Mouse (Mus musculus) limb, embryonic 12.5 days (tissue): ENCODE measurements around the gene Cntnap5b. TPM values are rescaled to one million over a fixed set of nuclear protein-coding genes. Genes with fewer than 3 reads are reported as not detected.
"Not testable (repeated sequence)": the region's sequence is repeated elsewhere in the genome, so short reads cannot be mapped to it uniquely, and the experiment has no call there.

Source experiments
- ATAC-seq: fragments of 200-750 bp; cut with Nextera tagmentation; 2 replicates; pipeline ENCODE4 v1.8.0; 2017; ENCODE audit warnings: low read depth, moderate TSS enrichment; ENCODE audit not compliant: insufficient number of reproducible peaks, insufficient read depth, low FRiP score, low TSS enrichment
- H3K27ac ChIP-seq: fragments of 300-500 bp; sonication (generic); 2 replicates; pipeline ENCODE4 v1.5.1; 2016; ENCODE audit warnings: mild to moderate bottlenecking, moderate library complexity
- H3K27me3 ChIP-seq: fragments of 300-500 bp; sonication (generic); 2 replicates; pipeline ENCODE4 v1.6.1; 2016; ENCODE audit warnings: mild to moderate bottlenecking, moderate library complexity
- H3K36me3 ChIP-seq: fragments of 300-500 bp; sonication (generic); 2 replicates; pipeline ENCODE4 v1.6.1; 2016; ENCODE audit warnings: mild to moderate bottlenecking, moderate library complexity
- H3K4me1 ChIP-seq: fragments of 300-500 bp; sonication (generic); replicated peaks from 2 replicates; pipeline ENCODE4 v1.6.1; 2016
- H3K4me2 ChIP-seq: fragments of 300-500 bp; sonication (generic); 2 replicates; pipeline ENCODE4 v1.6.1; 2016; ENCODE audit warnings: mild to moderate bottlenecking, moderate library complexity
- H3K4me3 ChIP-seq: fragments of 300-500 bp; sonication (generic); replicated peaks from 2 replicates; pipeline ENCODE4 v1.5.1; 2016; ENCODE audit warnings: mild to moderate bottlenecking
- H3K9ac ChIP-seq: fragments of 300-500 bp; sonication (generic); replicated peaks from 2 replicates; pipeline ENCODE4 v1.6.1; 2016; ENCODE audit warnings: mild to moderate bottlenecking, moderate library complexity
- H3K9me3 ChIP-seq: fragments of 300-500 bp; sonication (generic); 2 replicates; pipeline ENCODE4 v1.6.1; 2016; ENCODE audit warnings: mild to moderate bottlenecking, moderate library complexity
- WGBS: fragments of 180-500 bp; shearing (Covaris S2); methylation state at CpG from one replicate; pipeline ENCODE4 v1.1.7; 2016; 5-methylcytosine and 5-hydroxymethylcytosine counted together
- polyA plus RNA-seq: library from polyadenylated mRNA; unstranded; fragments of >200 nt; fragmentation: Nextera tagmentation; extraction: Ambion mirVana; gene quantifications from 2 replicates; pipeline ENCODE4 v1.2.1, GENCODE M21; 2016

Cntnap5b gene
- polyA plus RNA-seq, 1 experiment from 2014 or later, result not detected

- ATAC-seq, result no peak
- no peaks in the 10 kb centered on the region for H3K27me3 ChIP-seq
Measured at GRCm38 (mm10) chr1:99970184-99971086, 197.9 kb downstream of the Cntnap5b start.

GRCm38 (mm10) chr1:100001226-100001625 is 228.7 kb downstream of the Cntnap5b start:
- H3K9ac ChIP-seq, H3K27ac ChIP-seq, H3K9me3 ChIP-seq, H3K27me3 ChIP-seq, ATAC-seq, H3K36me3 ChIP-seq, H3K4me1 ChIP-seq, H3K4me3 ChIP-seq, H3K4me2 ChIP-seq: not testable (repeated sequence)
- WGBS, result 92% methylated on average over 4 of the region's 4 CpGs

More at GRCm38 (mm10) chr1:99970184-99971086, 197.9 kb downstream of the Cntnap5b start:
- no peak overlapping the region for H3K27ac ChIP-seq
- H3K9me3 ChIP-seq, result no peaks in the 10 kb centered on the region
- no peak overlapping the region for H3K4me3 ChIP-seq
- H3K4me1 ChIP-seq, result no peaks in the 10 kb centered on the region
- H3K36me3 ChIP-seq, result no peaks in the 10 kb centered on the region
- H3K4me2 ChIP-seq, result no peak overlapping the region
- no peak overlapping the region for H3K9ac ChIP-seq
- WGBS, result 44% methylated on average over 4 of the region's 4 CpGs

GRCm38 (mm10) chr1:100006021-100006745 is 233.6 kb downstream of the Cntnap5b start:
- H3K36me3 ChIP-seq, result no peaks in the 10 kb centered on the region
- ATAC-seq, result no peak
- H3K4me2 ChIP-seq, result no peak overlapping the region
- 83% methylated on average over 5 of the region's 5 CpGs for whole genome bisulfite sequencing
- no peak overlapping the region for H3K9ac ChIP-seq
- no peaks in the 10 kb centered on the region for H3K4me1 ChIP-seq
- no peak overlapping the region for H3K27ac ChIP-seq
- no peak overlapping the region for H3K4me3 ChIP-seq
- H3K27me3 ChIP-seq, result no peaks in the 10 kb centered on the region
- H3K9me3 ChIP-seq, result no peaks in the 10 kb centered on the region

- WGBS, result 69% methylated on average over 2 of the region's 2 CpGs
- Histone ChIP-seq H3K9ac (no peak overlapping the region), H3K36me3 (no peaks in the 10 kb centered on the region), H3K9me3 (no peaks in the 10 kb centered on the region), H3K4me2 (no peak overlapping the region), H3K27me3 (no peaks in the 10 kb centered on the region), H3K27ac (no peak overlapping the region), H3K4me3 (no peak overlapping the region), H3K4me1 (no peaks in the 10 kb centered on the region)
- ATAC-seq, result no peak
Measured at GRCm38 (mm10) chr1:100041808-100042207, 269.2 kb downstream of the Cntnap5b start.

GRCm38 (mm10) chr1:100079812-100080211 is 307.2 kb downstream of the Cntnap5b start:
- no peaks in the 10 kb centered on the region for H3K27me3 ChIP-seq
- H3K4me3 ChIP-seq, result no peak overlapping the region
- 72% methylated on average over 2 of the region's 2 CpGs for WGBS
- no peak overlapping the region for H3K27ac ChIP-seq
- no peak overlapping the region for H3K9ac ChIP-seq
- no peaks in the 10 kb centered on the region for H3K36me3 ChIP-seq
- no peaks in the 10 kb centered on the region for H3K4me1 ChIP-seq
- H3K4me2 ChIP-seq, result no peak overlapping the region
- ATAC-seq, result no peak
- no peaks in the 10 kb centered on the region for H3K9me3 ChIP-seq

GRCm38 (mm10) chr1:100100516-100100915 is 328.0 kb downstream of the Cntnap5b start:
- Histone ChIP-seq H3K9ac (no peak overlapping the region), H3K4me2 (no peak overlapping the region), H3K4me1 (no peaks in the 10 kb centered on the region), H3K27me3 (no peaks in the 10 kb centered on the region), H3K27ac (no peak overlapping the region), H3K36me3 (no peaks in the 10 kb centered on the region), H3K4me3 (no peak overlapping the region), H3K9me3 (no peaks in the 10 kb centered on the region)
- no peak for ATAC-seq

- no peak overlapping the region for H3K27ac ChIP-seq
- no peaks in the 10 kb centered on the region for H3K9me3 ChIP-seq
- no peak overlapping the region for H3K9ac ChIP-seq
- ATAC-seq, result no peak
- no peaks in the 10 kb centered on the region for H3K36me3 ChIP-seq
- 76% methylated on average over 1 of the region's 1 CpGs for WGBS
- H3K4me1 ChIP-seq, result no peaks in the 10 kb centered on the region
- H3K27me3 ChIP-seq, result no peaks in the 10 kb centered on the region
- H3K4me2 ChIP-seq, result no peak overlapping the region
- H3K4me3 ChIP-seq, result no peak overlapping the region
Measured at GRCm38 (mm10) chr1:100101017-100101416, 328.5 kb downstream of the Cntnap5b start.

GRCm38 (mm10) chr1:100104343-100104742 is 331.8 kb downstream of the Cntnap5b start:
- Histone ChIP-seq H3K27me3 (no peaks in the 10 kb centered on the region), H3K4me3 (no peak overlapping the region), H3K4me1 (no peaks in the 10 kb centered on the region), H3K9ac (no peak overlapping the region), H3K4me2 (no peak overlapping the region), H3K27ac (no peak overlapping the region), H3K36me3 (no peaks in the 10 kb centered on the region), H3K9me3 (no peaks in the 10 kb centered on the region)
- 94% methylated on average over 2 of the region's 2 CpGs for WGBS
- no peak for ATAC-seq

- no peaks in the 10 kb centered on the region for H3K4me1 ChIP-seq
- no peak overlapping the region for H3K27ac ChIP-seq
Measured at GRCm38 (mm10) chr1:100122410-100122935, 349.9 kb downstream of the Cntnap5b start.

GRCm38 (mm10) chr1:100163588-100164357 is 391.2 kb downstream of the Cntnap5b start:
- Histone ChIP-seq H3K9ac (no peak overlapping the region), H3K4me3 (no peak overlapping the region), H3K4me1 (no peaks in the 10 kb centered on the region), H3K36me3 (no peaks in the 10 kb centered on the region), H3K9me3 (no peaks in the 10 kb centered on the region), H3K4me2 (no peak overlapping the region), H3K27ac (no peak overlapping the region), H3K27me3 (no peaks in the 10 kb centered on the region)
- WGBS, result 86% methylated on average over 2 of the region's 2 CpGs
- ATAC-seq, result no peak

More at GRCm38 (mm10) chr1:100122410-100122935, 349.9 kb downstream of the Cntnap5b start:
- H3K4me3 ChIP-seq, result no peak overlapping the region
- ATAC-seq, result no peak
- H3K27me3 ChIP-seq, result no peaks in the 10 kb centered on the region
- no peaks in the 10 kb centered on the region for H3K9me3 ChIP-seq
- no peak overlapping the region for H3K4me2 ChIP-seq
- H3K9ac ChIP-seq, result no peak overlapping the region
- no peaks in the 10 kb centered on the region for H3K36me3 ChIP-seq

GRCm38 (mm10) chr1:100171566-100171965 is 399.0 kb downstream of the Cntnap5b start:
- H3K4me3 ChIP-seq, result no peak overlapping the region
- H3K4me2 ChIP-seq, result no peak overlapping the region
- no peak overlapping the region for H3K9ac ChIP-seq
- no peaks in the 10 kb centered on the region for H3K27me3 ChIP-seq
- H3K9me3 ChIP-seq, result no peaks in the 10 kb centered on the region
- H3K27ac ChIP-seq, result no peak overlapping the region
- ATAC-seq, result no peak
- H3K36me3 ChIP-seq, result no peaks in the 10 kb centered on the region
- no peaks in the 10 kb centered on the region for H3K4me1 ChIP-seq
